ENCODE assay signal across 19 mouse cellular contexts in the genomic region with DNA sequence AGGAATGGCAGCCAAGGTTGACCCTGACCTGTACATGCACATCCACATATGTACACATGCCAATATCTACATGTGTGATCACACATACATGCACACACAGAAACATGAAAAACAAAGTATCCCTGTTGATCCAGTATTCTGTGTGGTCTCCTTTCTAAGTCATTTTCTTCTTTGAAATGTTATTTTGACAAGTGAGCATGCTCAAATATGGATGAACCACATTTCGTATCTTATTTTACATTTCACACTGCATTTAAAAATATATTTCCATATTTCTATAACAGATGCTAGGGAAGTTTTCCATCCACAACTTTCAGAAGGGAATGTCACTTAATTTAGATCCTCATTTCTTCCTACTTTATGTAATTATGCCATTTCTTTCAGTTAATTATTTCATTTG.
DNase-seq lines count a peak whose midpoint lies in the region; ATAC-seq and TF ChIP-seq lines count a peak whose summit lies in the region.
"Had no signal": no experiment of that assay in that cellular context is flagged by ENCODE, and none has a peak within 500 bp of the region (broad histone marks: within the 10 kb centered on the region; RNA-seq: fewer than 3 reads in every experiment).

No protein-coding gene starts in this region.

- peaks cover 13% of the 10 kb centered on the region for H3K4me1 ChIP-seq in cortical plate, adult 2 months (ENCODE audit: control insufficient read depth, insufficient read depth, low read length)
- H3K4me1 ChIP-seq in liver, embryonic 11.5 days (replicated peaks; ENCODE audit: control insufficient read depth, insufficient read depth, low read length), result no peaks in the 10 kb centered on the region
- H3K4me1 ChIP-seq: embryonic facial prominence, embryonic 12.5 days; heart, embryonic 15.5 days; intestine, embryonic 15.5 days had no signal

- H3K27ac ChIP-seq in cortical plate, adult 2 months (ENCODE audit: insufficient read depth, low read length), result peak overlapping the region; percentile 91
- H3K27ac ChIP-seq in liver, embryonic 11.5 days (ENCODE audit: low read depth, low read length), result no peak overlapping the region
- H3K27ac ChIP-seq: embryonic facial prominence, embryonic 12.5 days; heart, adult 2 months; heart, embryonic 15.5 days; hindbrain, embryonic 14.5 days; intestine, embryonic 15.5 days had no signal

- DNase-seq in frontal cortex, postnatal 36 days (ENCODE audit: low spot score in 2 of 2), result no peak
- peak; percentile 57 for DNase-seq in brain, embryonic 14.5 days (ENCODE audit: low read depth)
- DNase-seq in liver, embryonic 11.5 days (ENCODE audit: low spot score), result no peak
- no peak for DNase-seq in cerebellum, postnatal 10 days
- DNase-seq: adrenal gland, adult 8-10 months; adrenal gland, postnatal 36 days; cerebellum, adult 18-20 months; cerebellum, adult 9-11 months; gastrocnemius, postnatal 14 days; heart, adult 2 months; heart, postnatal 14 days; kidney, adult 18-20 months had no signal

- no peaks in the 10 kb centered on the region for H3K27me3 ChIP-seq in liver, embryonic 11.5 days (replicated peaks; ENCODE audit: control insufficient read depth, insufficient read depth, low read length)
- H3K27me3 ChIP-seq: embryonic facial prominence, embryonic 12.5 days; heart, embryonic 15.5 days; intestine, embryonic 15.5 days had no signal

- no peak overlapping the region for H3K4me3 ChIP-seq in cortical plate, adult 2 months (ENCODE audit: insufficient read depth, low read length)
- H3K4me3 ChIP-seq in liver, embryonic 11.5 days (ENCODE audit: low read depth, low read length), result no peak overlapping the region
- H3K4me3 ChIP-seq: embryonic facial prominence, embryonic 12.5 days; heart, adult 2 months; heart, embryonic 15.5 days; intestine, embryonic 15.5 days had no signal

- H3K36me3 ChIP-seq in liver, embryonic 11.5 days (ENCODE audit: control insufficient read depth, insufficient read depth, low read length), result no peaks in the 10 kb centered on the region
- H3K36me3 ChIP-seq: embryonic facial prominence, embryonic 12.5 days; heart, embryonic 15.5 days; intestine, embryonic 15.5 days had no signal

- H3K9ac ChIP-seq in liver, embryonic 11.5 days (ENCODE audit: low read depth, low read length), result no peak overlapping the region
- H3K9ac ChIP-seq: embryonic facial prominence, embryonic 12.5 days; heart, embryonic 15.5 days; hindbrain, embryonic 14.5 days; intestine, embryonic 15.5 days had no signal

- H3K4me2 ChIP-seq in liver, embryonic 11.5 days, result no peak overlapping the region
- H3K4me2 ChIP-seq: embryonic facial prominence, embryonic 12.5 days; heart, embryonic 11.5 days; heart, embryonic 15.5 days; hindbrain, embryonic 14.5 days; intestine, embryonic 15.5 days had no signal

- no peak for TF ChIP-seq CTCF in brain, embryonic 14.5 days (IDR thresholded peaks at IDR 0.05; ENCODE audit: borderline replicate concordance, extremely low read depth, insufficient read depth, insufficient read length)
- no peak for TF ChIP-seq CTCF in cortical plate, adult 2 months (IDR thresholded peaks at IDR 0.05; ENCODE audit: extremely low read depth, insufficient read depth, low read length)

- WGBS in liver, embryonic 11.5 days, result 71% methylated on average over 1 of the region's 1 CpGs

- no peaks in the 10 kb centered on the region for H3K9me3 ChIP-seq in liver, embryonic 11.5 days (ENCODE audit: control insufficient read depth, low read length)
- H3K9me3 ChIP-seq: embryonic facial prominence, embryonic 12.5 days; heart, embryonic 15.5 days; intestine, embryonic 15.5 days had no signal

- TF ChIP-seq POLR2A in brain, embryonic 14.5 days (IDR thresholded peaks at IDR 0.05; ENCODE audit: borderline replicate concordance, extremely low read depth, insufficient read depth, insufficient read length, poor library complexity, severe bottlenecking), result no peak
- TF ChIP-seq POLR2A in cortical plate, adult 2 months (IDR thresholded peaks at IDR 0.05; ENCODE audit: extremely low read depth, insufficient read depth, low read length), result no peak

- peak; percentile 66 for ATAC-seq in frontal cortex, adult (ENCODE audit: low TSS enrichment)
- no peak for ATAC-seq in liver, embryonic 11.5 days (replicated peaks; ENCODE audit: low FRiP score)
